Mouse (Mus musculus): ENCODE results near the gene Carns1.

Gene Carns1

GRCm38 (mm10) chr19:4169810-4170209, 5.5 kb downstream of the Carns1 start:
- DNase-seq, result no peak

- DNase-seq, result peak; percentile 100
Observed at GRCm38 (mm10) chr19:4169378-4169784, 5.9 kb downstream of the Carns1 start.

- DNase-seq, result no peak
Observed at GRCm38 (mm10) chr19:4166678-4167476, 8.4 kb downstream of the Carns1 start.

- DNase-seq, result no peak
Observed at GRCm38 (mm10) chr19:4164721-4165120, 10.6 kb downstream of the Carns1 start.

- no peak for DNase-seq
Observed at GRCm38 (mm10) chr19:4164100-4164499, 11.2 kb downstream of the Carns1 start.

- no peak for DNase-seq
Observed at GRCm38 (mm10) chr19:4163543-4163887, 11.8 kb downstream of the Carns1 start.

- DNase-seq, result peak; percentile 94
Observed at GRCm38 (mm10) chr19:4162646-4163542, 12.4 kb downstream of the Carns1 start, which contains the start of gene Rps6kb2. Gene Rps6kb2, minus strand, starts transcription at chr19:4163354.

- DNase-seq, result no peak
Observed at GRCm38 (mm10) chr19:4159049-4159448, 16.2 kb downstream of the Carns1 start.

- DNase-seq, result no peak
Observed at GRCm38 (mm10) chr19:4156771-4157170, 18.5 kb downstream of the Carns1 start.

- DNase-seq, result no peak
Observed at GRCm38 (mm10) chr19:4156073-4156579, 19.2 kb downstream of the Carns1 start.

- DNase-seq, result peak; percentile 56
Observed at GRCm38 (mm10) chr19:4155223-4156072, 19.8 kb downstream of the Carns1 start.

- DNase-seq, result peak; percentile 89
Observed at GRCm38 (mm10) chr19:4154437-4155222, 20.6 kb downstream of the Carns1 start.

- no peak for DNase-seq
Observed at GRCm38 (mm10) chr19:4153232-4153654, 22.0 kb downstream of the Carns1 start, which contains the start of gene Ptprcap. Gene Ptprcap, plus strand, starts transcription at chr19:4153604.

- DNase-seq, result no peak
Observed at GRCm38 (mm10) chr19:4152445-4153231, 22.6 kb downstream of the Carns1 start.

- no peak for DNase-seq
Observed at GRCm38 (mm10) chr19:4151898-4152297, 23.4 kb downstream of the Carns1 start.

- no peak for DNase-seq
Observed at GRCm38 (mm10) chr19:4151488-4151860, 23.8 kb downstream of the Carns1 start.

- no peak for DNase-seq
Observed at GRCm38 (mm10) chr19:4150567-4151487, 24.5 kb downstream of the Carns1 start.

- DNase-seq, result no peak
Observed at GRCm38 (mm10) chr19:4149764-4150461, 25.4 kb downstream of the Carns1 start.

- peak; percentile 19 for DNase-seq
Observed at GRCm38 (mm10) chr19:4149283-4149682, 26.0 kb downstream of the Carns1 start.
